Mouse (Mus musculus) adrenal gland, adult (tissue): ENCODE data around the gene Banp.

Experiments used
- DNase-seq, 2 experiments: peaks; one replicate each; pipeline ENCODE4 v3.0.0; 2022 to 2023; ENCODE audit warnings: low spot score in 1 of 2; ENCODE audit not compliant: inconsistent age in 2 of 2

Banp gene

GRCm38 (mm10) chr8:122050620-122051019, 101.1 kb downstream of the Banp start:
- no peak for DNase-seq

- no peak for DNase-seq
Measured at GRCm38 (mm10) chr8:122055321-122055720, 105.8 kb downstream of the Banp start.

- no peak for DNase-seq
Measured at GRCm38 (mm10) chr8:122056113-122056512, 106.6 kb downstream of the Banp start.

- DNase-seq = no peak
Measured at GRCm38 (mm10) chr8:122056882-122057281, 107.3 kb downstream of the Banp start.

GRCm38 (mm10) chr8:122058510-122058909, 109.0 kb downstream of the Banp start:
- no peak for DNase-seq

GRCm38 (mm10) chr8:122058951-122059350, 109.4 kb downstream of the Banp start:
- DNase-seq = no peak

- DNase-seq = no peak
Measured at GRCm38 (mm10) chr8:122062508-122063223, 113.1 kb downstream of the Banp start.

- DNase-seq = no peak
Measured at GRCm38 (mm10) chr8:122064353-122064752, 114.8 kb downstream of the Banp start.

- no peak for DNase-seq
Measured at GRCm38 (mm10) chr8:122067783-122068505, 118.4 kb downstream of the Banp start.

GRCm38 (mm10) chr8:122068609-122069008, 119.1 kb downstream of the Banp start:
- no peak for DNase-seq

- no peak for DNase-seq
Measured at GRCm38 (mm10) chr8:122069281-122069680, 119.7 kb downstream of the Banp start.

GRCm38 (mm10) chr8:122071193-122071592, 121.6 kb downstream of the Banp start:
- no peak for DNase-seq

- DNase-seq = no peak
Measured at GRCm38 (mm10) chr8:122073964-122074363, 124.4 kb downstream of the Banp start.

- DNase-seq = no peak
Measured at GRCm38 (mm10) chr8:122074442-122074841, 124.9 kb downstream of the Banp start.

GRCm38 (mm10) chr8:122074977-122075376, 125.4 kb downstream of the Banp start:
- no peak for DNase-seq

GRCm38 (mm10) chr8:122076183-122076842, 126.8 kb downstream of the Banp start:
- DNase-seq = peak; percentile 46 to 79

- no peak for DNase-seq
Measured at GRCm38 (mm10) chr8:122078321-122078720, 128.8 kb downstream of the Banp start.
